Mouse (Mus musculus): Measurements from ENCODE around the gene Crb3.
"Not testable (repeated sequence)": the region's sequence is repeated elsewhere in the genome, so short reads cannot be mapped to it uniquely, and the experiment has no call there.

Gene Crb3

DNA sequence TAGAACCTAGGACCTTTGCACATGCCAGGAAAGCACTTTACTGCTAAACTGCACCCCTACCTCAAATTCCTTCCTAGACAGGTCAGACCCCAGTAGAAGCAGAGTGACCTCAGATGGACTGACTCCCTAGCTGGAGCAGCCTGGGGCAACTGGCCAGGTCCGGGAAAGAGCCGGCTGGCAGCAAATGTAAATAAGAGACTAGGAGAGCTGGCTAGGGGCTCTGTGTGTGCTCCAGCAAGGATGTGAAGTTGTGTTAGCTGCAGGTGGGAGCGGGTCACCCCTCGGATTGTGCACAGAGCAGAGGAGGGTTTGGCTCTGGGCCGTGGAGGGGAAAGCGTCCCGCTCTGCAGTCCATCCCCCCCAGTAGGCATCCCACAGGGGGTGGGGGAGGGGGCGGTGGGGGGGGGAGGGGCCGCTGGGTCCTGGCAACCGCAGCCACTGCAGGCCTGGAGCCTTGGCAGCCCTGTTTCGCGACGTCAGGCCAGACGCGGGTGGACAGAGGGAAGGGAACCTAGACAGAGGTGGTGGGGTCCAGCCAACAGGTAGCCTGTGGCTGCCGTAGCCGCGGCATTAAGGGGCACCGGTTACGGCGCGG lies at the start of gene Crb3:
Crb3 (plus strand) TSS at position 215 of the 595 bp plus-strand sequence.
- no peak for DNase-seq

DNA sequence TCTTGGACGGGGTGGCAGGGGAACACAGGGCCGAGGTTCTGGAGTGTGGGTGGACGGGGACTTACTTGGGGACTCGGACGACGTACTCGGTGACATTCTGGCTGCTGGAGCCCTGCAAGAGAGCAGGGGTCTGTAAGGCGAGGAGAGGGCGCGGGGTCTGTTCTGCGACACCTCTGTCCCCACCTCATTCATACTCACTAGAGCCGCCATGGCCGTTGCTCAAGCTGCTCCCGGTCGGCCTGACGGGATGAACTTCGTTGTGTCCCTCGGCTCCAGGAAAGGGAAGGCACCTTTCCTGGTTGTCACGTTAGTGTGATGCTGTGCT lies 48.0 kb upstream of the Crb3 start:
- DNase-seq: no peak

DNA sequence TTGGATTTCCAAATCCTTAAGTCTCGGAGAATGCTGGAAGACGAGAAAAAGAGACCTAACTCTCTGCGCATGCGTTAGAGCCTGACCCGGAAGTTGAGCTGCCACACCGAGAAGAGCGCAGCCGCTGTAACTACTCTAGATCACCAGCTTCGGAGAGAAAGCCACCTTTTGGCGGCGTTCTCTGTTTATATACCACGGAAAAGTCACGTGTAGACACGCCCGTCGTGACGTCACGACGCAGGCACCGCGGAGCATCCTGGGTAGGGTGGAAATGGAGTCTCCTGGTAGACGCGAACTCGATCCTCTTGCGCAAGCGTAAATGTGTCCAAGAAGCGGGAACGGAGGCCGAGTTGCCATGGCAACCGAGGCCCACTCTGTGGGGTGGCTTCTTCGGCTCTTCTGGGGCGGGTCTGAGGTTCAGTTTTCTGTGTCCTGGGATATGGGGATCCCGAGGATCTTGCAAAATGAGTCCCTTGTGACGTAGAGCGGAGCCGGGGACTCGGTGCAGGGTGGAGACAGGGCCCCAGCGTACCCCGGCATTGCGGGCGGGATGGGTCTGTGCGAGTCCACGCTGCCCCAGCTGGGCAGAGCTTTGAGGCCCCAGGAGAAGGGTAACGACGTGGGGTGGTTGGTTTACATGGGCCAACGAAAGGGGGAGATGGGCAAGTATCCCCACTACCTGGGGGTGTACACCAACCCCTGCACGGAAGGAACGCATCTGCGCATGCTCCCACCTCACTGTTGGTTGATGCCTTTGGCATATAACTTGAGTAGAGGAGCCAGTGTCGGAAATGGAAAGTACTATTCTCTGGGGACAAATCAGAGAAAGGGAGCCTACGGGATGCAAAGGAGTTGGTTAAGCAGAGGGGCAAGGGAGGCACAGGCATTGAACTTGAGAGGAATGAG lies 47.4 kb upstream of the Crb3 start, which contains the start of the genes Gtf2f1 and Gm17949:
Gtf2f1 (minus strand) TSS at position 53 of the 906 bp plus-strand sequence.
Gm17949 (plus strand) TSS at position 234 of the 906 bp plus-strand sequence.
- DNase-seq: peak; percentile 81 to 84

DNA sequence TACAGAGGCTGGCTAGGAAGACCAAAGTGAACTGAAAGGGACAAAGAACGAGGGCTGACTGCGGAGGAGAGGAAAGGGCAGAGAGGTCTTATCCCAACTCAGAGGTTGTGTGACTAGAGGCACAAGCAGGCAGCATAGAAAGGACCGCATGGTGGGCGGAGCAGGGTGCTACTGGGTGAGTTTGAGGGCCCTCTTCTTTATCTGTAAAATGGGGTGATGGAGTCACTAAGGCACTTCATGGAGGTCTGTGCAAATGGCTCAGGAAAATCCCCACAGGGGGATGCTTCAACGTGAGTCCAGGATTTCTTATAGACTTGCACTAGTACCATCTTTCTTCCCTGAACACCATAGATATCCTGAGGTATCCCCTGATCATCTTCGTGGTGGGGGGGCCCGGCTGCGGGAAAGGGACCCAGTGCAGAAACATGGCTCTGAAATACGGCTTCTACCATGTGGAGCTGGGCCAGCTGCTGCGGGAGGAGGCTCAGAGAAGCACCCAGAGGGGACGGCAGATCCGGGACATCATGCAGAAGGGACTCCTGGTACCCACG lies 46.6 kb upstream of the Crb3 start:
- DNase-seq: no peak

DNA sequence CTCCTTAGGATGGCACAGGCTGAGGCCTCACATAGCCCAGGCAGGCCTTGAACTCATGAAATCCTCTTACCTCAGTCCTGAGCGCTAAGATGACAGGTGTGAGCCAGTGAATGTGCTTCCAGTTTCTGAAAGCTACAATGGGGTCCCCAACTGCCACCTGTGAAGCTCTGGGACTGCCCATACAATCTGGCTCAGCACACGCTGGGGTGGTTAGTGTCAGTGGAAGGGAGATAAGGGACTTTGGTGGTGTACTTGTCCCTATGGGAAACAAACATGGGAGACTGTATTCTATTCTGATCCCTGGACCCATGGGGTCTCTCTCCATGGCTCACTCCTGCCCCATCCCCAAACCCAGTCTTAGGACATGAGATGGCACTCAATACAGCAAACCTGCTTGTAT lies 39.2 kb upstream of the Crb3 start:
- no peak for DNase-seq

DNA sequence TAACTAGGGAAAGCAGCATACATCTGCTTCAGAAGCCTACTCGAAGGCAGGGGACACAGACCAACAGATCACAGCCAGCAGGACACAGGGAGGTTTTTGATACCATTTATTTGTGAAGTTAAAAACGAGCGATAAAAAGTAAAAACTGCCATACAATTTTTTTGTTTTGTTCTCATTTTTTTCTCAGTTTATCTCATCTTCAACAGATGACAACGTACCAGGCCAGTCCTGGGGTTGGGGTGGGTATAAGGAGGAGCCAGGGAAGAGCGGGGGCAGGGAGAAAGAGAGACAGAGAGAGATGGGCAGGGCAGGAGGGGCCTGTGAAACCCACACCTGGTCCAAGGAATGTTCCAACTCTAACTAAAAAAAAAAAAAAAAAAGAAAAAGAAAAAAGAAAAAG lies 37.9 kb upstream of the Crb3 start:
- DNase-seq: no peak

DNA sequence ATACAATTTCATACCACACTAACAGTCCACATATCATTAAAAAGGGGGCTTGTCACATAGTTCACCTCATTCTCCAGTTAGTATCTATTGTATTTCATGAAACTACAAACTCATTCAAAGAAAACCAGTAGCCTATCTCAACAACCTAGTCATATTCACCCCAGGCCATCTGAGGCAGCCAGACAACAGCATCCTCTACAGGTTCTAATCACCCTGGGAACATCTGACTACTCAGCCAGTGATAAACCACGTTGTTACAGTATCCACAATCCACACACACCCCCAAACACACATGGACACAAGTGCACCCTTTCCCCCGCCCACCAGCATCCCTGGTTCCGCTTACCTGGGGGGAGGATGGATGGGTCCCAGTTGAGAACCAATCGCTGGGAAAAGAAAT lies 31.4 kb upstream of the Crb3 start:
- no peak for DNase-seq

DNA sequence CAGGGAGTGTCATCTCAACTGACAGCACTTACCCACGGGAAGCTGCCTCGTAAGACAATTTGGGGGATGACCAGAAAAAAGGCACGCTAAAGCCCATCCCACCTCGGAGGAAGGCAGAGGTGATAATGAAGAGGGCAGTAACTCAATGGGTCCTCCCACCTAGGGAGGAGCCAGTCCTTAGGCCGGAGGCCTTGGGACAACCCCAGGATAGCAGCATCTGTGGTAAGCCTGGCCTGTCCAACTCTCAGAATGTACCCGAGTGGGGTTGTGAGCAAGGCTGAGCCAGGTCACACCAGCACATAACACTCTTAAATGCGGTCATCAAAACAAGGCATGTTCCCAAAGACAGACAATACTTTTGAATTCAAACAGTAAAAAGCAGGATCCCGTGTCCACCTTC lies 29.2 kb upstream of the Crb3 start:
- no peak for DNase-seq

DNA sequence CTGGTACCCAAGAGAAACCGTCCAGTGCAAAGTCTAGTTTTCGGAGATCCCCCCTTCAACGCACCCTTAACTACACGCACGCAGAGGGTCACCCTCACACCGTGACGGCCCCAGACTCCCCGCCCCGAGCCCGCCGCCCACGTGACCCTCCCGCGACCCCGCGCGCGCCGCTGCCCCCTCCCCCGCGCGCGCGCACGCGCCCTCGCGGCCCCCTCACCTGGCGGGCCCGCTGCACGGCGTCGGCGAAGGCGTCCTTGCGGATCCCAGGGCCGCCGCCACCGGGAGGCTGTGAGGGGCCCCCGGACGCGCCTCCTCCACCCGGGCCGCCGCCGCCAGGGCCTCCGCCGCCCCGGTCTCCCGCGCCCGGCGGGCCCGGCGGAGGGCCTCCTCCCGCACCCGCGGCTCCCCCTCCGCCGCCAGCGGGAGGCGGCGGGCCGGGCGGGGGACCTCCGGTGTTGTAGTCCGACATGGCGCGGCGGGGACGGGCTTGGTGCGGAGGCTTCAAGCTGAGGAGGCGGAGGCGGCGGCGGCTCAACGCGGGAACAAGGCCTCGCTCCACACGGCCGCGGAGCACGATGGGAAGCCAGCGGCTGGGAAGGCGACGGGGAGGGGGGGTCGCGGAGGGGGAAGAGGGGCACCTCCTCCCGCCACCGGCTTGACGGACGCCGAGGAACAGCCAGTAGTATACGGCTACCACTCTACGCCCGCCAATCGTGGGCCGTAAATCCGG lies 27.8 kb upstream of the Crb3 start, which contains the start of gene Khsrp:
Khsrp (minus strand) TSS at position 592 of the 730 bp plus-strand sequence.
- peak in 1 of 2 experiments; percentile 49 for DNase-seq

DNA sequence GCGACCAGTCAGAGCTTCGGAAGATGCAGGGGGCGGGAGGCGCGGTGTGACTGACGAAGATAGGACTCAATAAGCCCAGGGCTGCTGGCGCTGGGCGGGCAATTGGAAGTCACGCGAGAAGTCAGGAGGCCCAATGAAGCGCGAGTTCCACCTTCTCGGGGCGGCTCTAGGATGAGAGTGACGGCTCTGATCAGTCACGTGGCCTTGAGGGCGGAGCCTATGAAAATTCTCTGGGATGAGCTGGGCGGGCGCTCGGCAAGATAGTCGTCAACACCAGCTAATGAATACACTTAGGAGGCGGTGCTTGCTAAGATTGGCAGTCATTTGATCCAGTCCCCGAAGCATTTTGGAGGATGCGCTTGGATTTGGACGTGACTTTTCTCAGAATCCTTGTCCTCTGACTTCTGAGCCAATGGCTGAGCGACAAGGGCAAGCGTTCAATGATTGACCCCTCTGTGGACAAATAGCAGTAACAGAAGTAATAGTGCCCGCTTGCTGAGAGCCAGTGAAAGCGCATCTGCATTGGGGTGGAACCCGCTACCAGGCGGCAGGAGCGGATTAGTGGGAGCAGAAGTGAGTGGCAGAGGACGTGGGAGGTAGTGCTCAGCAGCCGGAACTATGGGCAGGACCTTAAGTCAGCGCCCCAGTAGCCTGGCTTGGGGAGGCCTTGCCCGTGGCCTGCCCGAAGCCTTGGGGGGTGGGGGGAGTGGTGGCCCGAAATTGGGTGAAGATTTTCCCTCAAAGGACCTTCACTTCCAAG lies 27.1 kb upstream of the Crb3 start:
- DNase-seq: peak; percentile 98 to 99

DNA sequence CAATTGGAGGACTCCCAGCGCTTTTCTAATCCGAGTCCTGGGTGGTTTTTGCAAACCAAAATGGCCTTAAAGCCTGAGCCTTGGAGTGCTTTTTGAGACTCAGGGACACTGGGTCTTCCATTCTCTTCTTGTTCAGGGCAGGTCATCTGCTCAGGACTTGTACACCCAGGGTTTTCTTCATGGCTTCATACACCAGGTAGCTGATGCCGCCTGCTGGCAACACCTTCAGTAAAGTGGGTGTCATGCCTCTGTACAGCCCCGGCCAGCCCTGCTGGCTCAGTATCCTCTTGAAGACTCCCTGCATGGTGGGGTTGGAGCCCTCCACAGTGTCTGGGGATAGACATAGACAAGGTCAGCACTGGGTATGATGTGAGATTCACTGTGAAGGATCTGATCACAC lies 26.1 kb upstream of the Crb3 start:
- no peak for DNase-seq

DNA sequence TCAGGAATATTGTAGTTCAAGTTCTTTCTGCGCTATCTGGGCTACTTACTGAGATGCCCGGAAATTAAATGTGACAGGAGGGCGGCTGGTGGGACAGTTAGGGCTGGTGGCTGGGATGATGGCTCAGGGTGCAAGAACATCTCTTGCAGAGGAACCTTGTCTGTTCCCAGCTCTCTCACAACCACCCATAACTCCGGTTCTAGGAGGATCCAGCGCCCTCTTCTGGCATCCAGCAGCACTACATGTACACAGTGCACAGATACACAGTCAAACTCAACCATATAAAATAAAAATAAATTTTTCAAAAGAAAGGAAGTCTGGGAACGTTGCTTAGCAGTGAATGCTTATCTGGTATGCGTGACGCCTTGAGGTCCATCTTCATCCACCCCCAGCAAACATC lies 19.9 kb upstream of the Crb3 start:
- DNase-seq: no peak

DNA sequence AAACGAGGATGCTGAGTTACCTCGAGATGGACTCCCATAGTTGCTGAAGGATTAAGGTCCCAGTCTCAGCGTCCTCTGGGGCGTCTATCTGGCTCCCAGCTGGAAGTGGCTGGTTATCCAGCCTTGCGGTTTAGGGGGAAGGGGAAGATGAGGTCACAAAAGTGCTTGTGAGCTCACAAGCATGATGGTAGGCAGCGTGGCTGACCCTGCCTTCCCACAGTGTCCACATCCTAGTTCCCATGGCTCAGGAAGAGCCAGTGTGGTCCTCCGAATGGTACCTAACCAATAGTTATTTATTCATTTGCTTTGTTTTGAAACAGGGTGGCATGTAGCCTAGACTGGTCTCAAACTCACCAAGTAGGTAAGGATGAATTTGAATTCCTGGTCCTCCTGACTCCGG lies 17.4 kb upstream of the Crb3 start, which contains the start of gene Slc25a41:
Slc25a41 (minus strand) TSS at position 101 of the 400 bp plus-strand sequence.
- no peak for DNase-seq

DNA sequence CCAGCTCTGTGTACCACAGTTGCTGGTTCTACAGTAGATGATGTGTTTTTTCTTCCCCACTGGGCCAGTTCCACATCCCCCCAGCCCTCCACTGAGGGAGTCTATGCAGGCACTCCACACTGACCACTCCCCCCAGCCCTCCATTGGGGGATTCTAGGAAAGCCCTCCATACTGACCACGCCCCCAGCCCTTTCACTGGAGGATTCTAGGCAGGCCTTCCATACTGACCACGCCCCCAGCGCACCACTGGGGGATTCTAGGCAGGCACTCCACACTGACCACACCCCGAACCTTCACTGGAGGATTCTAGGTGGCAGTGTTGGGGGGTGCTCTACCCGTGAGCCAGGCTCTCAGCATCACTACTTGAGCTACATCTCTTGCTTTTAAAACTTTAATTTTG lies 11.5 kb upstream of the Crb3 start:
- DNase-seq: no peak

DNA sequence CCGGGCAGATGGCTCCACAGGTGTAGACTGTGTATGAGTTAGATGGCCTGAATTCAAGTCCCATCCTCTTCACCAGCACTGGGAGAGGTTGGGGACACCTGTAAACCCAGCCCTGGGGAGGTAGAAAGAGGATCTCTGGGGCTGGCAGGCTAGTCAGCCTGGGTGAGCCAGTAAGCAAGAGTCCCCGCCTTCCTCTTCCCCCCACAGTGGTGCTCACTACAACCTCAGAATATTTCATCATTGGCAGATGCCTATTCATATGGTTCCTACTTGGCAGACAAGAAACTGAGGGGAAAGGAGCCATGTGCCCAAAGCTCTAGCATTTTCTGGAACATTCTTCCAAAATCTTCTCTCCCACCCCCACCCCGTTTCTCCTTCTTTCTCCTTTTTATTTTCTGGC lies 10.1 kb upstream of the Crb3 start:
- DNase-seq: no peak

DNA sequence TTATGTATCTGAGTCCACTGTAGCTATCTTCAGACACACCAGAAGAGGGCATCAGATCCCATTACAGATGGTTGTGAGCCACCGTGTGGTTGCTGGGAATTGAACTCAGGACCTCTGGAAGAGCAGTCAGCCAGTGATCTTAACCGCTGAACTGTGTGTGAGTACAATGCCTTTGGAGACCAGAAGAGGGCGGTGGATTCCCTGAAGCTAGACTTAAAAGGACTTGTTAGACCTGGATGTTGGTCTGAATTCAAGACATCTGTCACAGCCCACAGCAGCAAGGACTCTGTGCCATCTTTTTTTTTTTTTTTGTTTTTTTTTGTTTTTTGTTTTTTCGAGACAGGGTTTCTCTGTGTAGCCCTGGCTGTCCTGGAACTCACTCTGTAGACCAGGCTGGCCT lies 7.2 kb upstream of the Crb3 start:
- DNase-seq: not testable (repeated sequence)

DNA sequence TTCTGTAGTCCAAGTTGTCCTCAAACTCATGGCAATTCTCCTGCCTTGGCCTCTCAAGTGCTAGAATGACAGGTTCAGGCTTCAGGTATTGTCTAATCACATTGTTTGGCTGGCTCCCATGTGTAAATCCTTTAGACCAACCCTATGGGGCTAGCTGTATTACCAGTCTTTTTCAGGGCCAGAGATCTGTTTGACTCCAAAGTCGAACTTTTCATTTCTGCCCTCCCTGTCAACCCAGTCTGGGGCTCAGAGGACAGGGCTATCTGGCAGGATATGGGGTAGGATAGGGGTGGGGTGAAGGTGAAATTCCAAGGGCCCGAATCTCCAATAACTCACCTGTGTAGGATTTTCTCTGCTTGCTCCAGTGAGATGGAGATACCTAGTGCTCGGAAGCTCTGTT lies 2.7 kb upstream of the Crb3 start:
- DNase-seq: no peak

DNA sequence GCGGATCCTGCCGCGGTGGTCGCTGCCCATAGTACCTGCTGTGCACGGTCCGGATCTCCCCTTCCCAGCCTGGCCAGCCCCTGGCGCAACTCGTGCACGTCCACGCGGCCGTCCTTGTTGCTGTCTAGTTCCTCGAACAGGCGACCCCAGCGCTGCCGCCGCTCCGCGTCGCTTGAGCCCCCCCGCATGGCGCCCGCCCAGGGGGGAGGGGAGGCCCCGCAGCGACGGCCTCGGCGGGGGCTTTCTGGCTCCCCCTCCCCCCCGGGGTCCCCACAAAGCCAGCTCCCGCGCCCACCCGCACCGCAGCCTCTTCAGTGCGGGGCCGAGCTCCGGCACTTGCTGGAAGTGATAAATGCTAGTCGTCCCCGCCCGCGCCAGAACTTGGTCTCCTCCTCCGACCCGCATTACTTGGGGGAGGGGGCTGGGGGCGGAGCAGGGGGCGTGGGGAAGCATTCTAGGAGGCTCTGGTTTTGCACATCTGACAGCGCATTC lies 627 bp downstream of the Crb3 start, which contains the start of gene Slc25a23:
Slc25a23 (minus strand) TSS at position 378 of the 492 bp plus-strand sequence.
- peak; percentile 43 to 44 for DNase-seq

DNA sequence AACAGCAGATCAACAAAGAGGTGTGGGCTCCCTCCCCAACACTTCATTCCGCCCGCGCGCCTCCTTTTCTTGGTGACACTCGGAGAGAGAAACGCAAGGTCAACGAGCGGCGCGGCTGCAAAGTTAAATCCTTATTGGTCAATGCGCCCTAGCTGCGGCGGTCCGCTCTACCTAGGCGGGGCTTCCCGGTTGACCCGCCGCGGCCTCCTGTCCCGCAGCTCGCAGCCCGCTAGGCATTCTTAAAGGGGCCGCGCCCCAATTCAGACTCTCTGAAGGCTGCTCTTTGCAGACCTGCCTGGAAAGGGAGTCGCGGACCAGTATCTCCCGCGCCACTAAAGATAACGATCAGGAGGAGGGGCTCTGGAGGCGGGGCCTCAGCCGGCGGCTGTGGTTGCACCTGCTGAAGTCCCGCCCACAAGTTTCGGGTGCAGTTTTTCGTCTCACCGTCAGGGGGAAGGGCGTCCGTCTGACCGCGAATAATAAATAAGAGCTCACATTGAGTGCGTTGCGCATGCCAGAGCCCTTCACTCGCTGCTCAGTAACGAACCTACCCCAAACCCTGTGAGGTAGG lies 1.4 kb downstream of the Crb3 start:
- peak; percentile 93 to 97 for DNase-seq

DNA sequence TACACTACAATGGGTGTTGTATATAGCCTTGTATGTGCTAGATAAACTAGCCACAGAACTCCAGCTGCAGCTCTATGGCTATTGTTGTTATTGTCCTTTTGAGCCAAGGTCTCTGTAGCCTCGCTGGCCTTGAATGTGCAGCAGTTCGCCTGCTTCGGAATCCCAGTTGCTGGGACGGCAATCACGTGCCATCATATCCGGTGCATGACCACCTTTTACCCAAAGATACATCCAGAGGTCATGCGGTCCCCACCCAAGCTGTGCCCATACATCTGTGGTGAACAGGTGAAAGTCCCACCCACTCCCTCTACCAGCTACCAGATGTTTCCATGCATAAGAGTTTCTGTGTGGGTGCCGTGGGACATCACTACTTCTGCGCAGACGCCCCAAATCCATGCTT lies 2.2 kb downstream of the Crb3 start:
- peak in 1 of 2 experiments; percentile 24 for DNase-seq

DNA sequence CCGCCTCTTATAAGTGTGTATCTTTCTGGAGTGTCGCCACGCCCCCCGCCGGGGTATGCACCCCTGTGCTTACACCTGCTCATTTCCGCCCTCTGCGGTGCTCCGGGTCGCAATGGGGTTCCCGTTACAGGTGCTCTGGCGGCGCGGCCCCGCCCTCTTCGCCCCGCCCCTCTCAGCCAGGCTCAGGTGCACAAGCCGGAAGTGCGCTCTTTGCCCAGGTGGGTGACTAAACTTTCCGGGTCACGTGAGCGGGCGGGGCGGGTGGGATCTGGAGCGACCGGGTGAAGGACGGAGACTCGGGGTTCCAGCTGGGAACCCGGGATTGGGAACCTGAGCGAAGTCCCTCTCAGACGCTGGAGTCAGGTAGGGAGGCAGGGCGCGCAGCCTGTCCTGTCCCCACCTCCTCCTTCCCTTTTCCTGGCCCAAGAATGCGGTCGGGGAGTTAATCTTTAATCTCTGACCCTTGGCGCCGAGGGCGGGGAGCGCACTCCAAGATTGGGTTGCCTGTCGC lies 3.2 kb downstream of the Crb3 start:
- DNase-seq: peak; percentile 54 to 56
